Mouse (Mus musculus) liver, postnatal 0 days (tissue): ENCODE data around the gene Smim27.

ENCODE experiments used
- CTCF ChIP-seq: sonication (generic); IDR thresholded peaks from 2 replicates; pipeline ENCODE4 v1.5.1; 2016; ENCODE audit warnings: antibody characterized with exemption, low read depth
- EP300 ChIP-seq: IDR thresholded peaks from 2 replicates; pipeline ENCODE4 v1.6.1; 2016; ENCODE audit warnings: antibody characterized with exemption, low read depth, mild to moderate bottlenecking

- TF ChIP-seq CTCF (peak; percentile 89), EP300 (no peak)
Measured at GRCm38 (mm10) chr4:40285582-40285981, 16.2 kb downstream of the Smim27 start.
